Mouse (Mus musculus): ENCODE measurements around the gene Sltm.
"Not testable (repeated sequence)": the region's sequence is repeated elsewhere in the genome, so short reads cannot be mapped to it uniquely, and the experiment has no call there.

Gene Sltm

DNA sequence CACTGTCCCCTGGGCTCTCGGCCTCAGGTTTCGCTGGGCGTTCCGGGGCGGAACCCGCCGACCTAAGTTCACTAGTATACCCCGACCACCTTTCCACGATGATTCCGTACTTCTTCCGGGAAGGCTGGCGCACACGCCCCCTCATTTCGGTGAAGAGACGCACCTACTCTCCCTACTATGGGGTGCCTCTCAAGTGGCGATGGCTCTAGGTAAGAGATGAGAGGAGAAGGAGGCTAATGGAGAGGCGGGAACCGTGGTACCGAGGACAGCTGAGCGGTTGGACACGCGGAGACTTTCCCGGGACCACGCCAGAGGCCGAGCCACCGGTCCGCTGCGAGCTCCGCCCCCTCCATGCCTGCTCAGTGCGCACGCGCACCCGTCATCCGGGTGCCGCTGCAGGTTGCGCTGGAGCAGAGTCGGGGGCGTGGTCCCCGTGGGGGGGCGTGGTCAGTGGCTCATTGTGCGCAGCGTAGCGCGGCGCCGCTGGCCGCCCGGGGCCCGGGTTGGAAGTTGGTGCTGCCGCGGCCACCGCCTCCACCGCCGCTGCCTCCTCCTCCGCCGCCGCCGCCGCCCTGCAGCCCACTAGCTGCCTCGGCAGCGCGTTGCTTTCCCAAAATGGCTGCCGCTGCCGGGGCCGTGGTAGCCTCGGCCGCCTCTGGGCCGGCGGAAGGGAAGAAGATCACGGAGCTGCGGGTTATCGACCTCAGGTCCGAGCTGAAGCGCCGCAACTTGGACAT lies at the start of gene Sltm:
TSS of gene Sltm (plus strand) at position 450 of the 737 bp plus-strand sequence.
- peak; percentile 96 for DNase-seq (ENCODE audit: low spot score)

DNA sequence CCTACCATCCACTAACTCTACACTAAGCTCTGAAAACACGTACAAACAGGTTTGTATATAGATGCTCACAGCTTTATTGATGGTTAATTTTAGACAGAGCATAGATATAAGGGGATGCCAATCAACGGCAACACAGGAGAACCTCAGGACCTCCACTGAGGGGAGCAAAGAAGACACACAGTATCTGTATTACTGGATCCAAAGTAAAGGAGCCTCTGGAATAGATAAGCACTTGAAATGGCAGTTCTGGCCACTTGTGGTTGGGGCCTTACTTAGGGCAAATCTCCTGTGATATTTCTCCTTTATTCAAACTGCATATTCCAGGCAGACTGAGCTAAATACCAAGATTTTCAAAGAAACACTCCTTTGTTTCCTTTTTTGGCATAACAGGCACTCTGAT lies 49.5 kb upstream of the Sltm start:
- no peak for DNase-seq (ENCODE audit: low spot score)

DNA sequence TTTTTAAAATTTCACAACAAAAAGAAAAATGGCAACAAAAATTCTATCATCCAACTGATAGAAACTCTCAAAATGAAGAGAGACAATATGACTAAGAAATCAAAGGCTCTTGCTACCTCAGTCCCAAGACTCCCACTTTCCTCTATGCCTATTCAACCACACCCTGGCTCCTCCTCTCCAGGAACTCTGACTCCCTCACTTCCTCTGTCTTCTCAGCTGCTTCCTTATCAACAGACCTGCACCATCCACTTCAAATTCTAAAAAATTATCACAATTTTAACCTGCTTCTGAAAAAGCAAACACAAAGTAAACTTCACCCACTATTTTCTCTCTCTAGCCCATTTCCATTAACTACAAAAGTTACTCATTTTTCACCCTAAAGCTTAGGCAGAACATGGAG lies 45.6 kb upstream of the Sltm start:
- DNase-seq (ENCODE audit: low spot score) = no peak

DNA sequence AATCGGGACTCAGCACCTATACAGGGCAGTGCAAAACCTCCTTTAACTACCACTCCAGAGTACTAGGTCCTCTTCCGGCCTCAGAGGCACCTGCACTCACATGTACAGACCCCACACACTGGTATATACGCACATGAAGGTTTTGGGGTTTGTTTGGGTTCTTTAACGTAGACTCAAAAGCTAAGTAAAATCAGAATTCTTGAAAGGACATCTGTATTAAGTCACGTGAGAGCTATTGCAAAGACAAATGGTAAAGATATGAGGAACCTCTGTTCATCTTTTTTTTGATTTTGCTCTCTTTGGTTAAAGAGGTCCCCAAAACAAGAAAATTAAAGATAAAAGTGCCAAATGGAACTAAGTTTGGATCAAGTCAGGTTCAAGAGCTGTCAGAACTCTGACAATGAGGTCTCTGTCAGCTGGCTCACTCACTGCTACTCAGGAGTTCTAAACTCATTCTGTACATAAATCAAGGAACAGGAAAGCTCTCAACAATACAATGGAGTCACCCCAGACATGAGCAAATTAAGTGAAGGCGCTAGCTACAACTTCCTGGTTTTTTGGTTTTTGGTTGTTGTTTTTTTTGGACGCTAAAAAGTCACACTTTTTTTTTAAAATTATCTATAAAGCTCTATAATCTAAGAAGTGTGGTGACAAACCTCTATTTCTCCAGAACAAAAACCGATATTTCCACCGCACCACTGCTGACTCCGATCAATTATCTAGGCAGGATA lies 40.1 kb upstream of the Sltm start:
- no peak for DNase-seq (ENCODE audit: low spot score)

DNA sequence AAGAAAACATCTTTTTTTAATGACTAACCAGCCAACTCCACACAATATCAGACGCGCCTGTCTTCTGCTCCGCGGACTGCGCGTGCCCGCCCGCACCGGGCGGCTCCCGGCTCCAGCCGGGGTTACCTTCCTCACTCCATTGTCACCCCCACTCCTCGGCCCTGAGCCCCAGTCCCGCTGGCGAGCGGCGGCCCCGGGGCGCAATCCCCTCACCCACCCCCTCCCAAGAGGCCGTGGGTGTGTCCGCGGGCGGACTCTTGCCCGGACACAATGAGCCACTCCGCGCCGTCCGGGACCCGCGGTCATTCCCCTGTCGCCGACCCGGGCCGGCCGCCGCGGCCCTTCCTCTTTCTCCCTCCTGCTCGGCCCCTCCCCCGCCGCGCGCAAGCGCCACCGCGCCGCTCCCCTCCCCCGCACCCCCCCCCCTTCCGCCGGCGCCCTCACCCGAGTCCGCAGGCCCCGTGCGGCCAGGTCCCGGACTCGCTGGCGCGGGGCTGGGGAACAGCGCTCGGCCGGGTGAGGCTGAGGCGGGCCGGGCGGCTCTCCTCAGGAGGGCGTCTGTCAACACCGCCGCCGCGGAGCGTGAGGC lies 39.4 kb upstream of the Sltm start:
- DNase-seq (ENCODE audit: low spot score) = peak; percentile 18

DNA sequence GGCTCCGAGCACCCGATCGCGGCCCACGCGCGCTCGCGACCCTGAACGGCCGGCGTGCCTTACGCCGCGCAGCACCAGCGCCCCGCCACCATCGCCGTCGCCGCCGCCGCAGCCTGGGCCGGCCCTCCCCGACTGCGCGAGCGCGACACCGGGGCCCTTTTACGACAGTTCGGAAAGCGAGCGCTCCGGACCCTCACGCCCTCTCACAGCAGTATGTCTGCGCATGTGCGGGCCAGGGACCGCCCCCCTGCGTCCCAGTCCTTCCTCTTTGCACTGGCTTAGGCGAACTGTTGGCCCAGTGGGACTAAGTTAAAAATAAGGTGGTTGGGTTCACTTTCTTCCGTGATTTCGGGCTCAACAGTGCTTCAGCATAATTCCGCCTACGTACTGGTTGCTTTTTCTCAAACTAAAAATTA lies 38.9 kb upstream of the Sltm start, which contains the start of gene Rnf111:
TSS of gene Rnf111 (minus strand) at position 100 of the 416 bp plus-strand sequence.
- DNase-seq (ENCODE audit: low spot score) = peak; percentile 91

DNA sequence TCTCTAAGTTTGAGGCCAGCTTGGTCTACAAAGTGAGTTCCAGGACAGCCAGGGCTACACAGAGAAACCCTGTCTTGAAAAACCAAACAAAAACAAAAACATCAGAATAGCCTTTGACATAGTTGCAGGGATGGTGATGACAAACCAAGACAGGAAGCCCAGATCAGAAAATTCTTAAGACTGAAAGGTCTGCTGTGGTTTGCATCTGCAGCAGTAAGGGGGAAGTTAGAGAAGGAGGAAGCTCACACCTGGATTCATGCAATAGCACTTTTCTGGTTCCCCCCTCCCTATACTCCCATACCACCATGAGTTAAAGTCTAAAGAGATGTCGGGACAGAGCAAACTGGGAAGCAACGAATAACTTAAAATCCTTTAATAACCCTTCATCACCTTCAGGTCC lies 36.4 kb upstream of the Sltm start:
- no peak for DNase-seq (ENCODE audit: low spot score)

DNA sequence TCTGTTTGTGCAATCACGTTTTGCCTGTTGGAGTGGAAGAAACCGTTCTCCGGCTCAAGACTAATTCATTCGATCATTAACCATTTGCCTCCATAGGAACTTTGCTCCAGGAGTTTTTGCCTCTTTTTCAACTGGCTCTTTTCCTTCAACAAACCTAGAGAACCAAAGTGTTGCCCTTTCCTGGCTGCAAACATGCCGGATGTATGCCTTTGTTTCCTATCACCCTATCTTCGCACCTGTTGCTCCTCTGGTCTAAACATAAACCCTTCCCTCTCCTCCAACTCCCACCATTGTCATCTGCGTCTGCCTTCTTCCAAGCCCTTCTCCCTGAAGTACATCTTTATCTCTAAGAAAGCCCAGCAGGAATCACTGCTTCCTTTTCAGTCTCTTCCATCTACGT lies 35.8 kb upstream of the Sltm start:
- no peak for DNase-seq (ENCODE audit: low spot score)

DNA sequence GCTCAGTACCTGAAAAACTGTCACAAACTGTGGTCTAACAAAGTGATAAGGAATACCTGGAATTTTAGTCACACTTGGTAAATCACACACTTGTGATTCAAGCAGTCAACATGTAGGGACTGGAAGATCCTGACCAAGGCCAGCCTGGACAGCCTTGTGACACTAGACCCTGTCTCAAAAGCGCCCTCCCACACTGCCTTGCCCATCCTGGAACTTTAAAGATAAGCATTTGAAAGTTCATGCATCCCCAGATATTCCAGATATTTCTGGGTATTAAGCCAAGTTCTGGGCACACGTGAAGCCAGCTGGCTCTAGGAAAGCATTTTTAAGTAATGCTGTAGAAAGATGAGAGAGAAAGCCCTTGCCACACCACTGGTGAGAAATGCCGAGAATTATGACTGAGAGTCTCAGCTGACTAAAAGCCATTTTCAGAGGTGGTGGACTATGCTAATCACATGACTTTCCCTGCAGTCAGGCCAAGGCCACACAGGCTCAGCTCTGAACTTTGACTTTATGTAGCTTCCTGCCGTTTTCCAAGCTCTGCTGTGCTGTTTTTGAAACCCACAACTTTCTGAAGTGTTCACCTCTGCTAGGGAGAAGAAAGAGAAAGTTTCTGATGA lies 32.5 kb upstream of the Sltm start:
- DNase-seq (ENCODE audit: low spot score) = no peak

DNA sequence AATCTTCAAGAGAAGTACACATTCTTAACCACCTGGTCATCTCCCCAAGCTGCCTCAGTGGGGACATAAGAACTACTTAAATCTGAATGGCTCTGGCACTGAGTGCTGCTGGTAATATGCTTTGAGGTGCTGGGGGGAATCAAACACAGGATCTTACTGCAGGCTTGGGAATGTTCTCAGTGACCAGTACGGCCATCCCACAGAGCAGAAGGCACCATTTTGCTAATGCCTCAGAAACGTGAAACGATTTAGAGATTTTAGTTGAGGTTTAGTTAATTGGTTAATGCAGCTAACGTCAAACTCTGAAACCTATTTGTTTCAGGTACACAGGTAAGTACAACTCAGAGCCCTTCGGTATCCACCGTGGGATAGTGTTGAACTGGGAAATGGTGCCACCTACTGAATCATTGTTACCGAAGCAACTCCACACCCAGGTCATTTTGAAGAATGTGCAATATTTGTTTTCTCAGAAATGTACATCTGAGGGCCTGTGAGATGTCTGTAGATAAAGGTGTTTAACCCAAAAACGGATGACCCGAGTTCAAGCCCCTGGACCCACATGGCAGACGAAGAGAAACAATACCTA lies 31.5 kb upstream of the Sltm start:
- DNase-seq (ENCODE audit: low spot score) = no peak

DNA sequence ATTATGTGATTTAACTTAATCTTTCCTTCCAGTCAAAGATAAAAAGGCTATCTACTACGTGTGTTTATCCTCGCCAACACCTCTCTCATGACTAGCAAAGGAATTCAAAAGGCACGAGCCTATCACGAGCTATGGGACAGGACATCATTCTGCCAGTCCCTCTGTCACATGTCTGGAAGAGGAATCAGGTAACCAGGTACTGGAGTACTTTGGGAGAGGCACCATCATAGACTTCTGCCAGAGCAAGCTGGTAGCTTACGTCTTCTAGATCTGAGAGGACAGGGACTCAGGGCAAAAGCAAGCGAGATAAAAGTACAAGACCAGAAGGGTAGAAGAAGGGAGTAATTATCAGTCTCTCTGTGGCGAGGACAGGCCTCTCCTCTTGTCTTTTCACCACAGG lies 30.9 kb upstream of the Sltm start:
- no peak for DNase-seq (ENCODE audit: low spot score)

DNA sequence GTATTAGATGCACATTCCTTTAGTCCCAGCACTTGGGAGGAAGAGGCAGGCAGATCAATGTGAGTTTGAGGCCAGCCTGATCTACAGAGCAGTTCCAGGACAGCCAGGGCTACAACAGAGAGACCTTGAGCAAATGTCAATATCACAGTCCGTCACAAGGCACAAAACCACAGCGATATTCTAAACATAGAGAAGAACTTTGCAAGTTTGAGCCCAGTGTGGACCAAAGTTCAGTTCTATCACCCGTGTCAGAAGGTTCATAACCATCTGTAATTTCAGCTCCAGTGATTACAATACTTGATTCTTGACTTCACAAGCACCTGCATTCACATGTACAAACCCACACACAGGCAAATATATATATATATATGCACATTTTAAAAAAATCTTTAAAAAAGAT lies 21.9 kb upstream of the Sltm start:
- no peak for DNase-seq (ENCODE audit: low spot score)

DNA sequence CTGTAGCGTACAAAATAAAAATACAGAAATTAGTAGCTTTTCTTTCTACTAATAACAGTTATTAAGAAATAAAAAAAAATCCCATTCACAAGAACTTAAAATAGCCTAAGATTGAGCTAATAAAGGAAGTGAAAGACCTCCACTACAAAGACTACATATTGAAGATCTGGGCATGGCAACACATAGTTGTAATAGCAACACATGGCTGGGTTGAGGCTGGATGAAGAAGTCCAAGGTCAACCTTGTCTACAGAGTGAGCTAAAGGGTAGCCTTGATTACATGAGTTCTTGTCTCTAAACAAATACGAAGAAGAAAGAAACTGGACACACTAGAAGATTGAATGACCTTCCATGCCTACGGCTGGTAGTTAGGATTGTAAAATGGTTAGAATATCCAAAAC lies 18.7 kb upstream of the Sltm start:
- no peak for DNase-seq (ENCODE audit: low spot score)

DNA sequence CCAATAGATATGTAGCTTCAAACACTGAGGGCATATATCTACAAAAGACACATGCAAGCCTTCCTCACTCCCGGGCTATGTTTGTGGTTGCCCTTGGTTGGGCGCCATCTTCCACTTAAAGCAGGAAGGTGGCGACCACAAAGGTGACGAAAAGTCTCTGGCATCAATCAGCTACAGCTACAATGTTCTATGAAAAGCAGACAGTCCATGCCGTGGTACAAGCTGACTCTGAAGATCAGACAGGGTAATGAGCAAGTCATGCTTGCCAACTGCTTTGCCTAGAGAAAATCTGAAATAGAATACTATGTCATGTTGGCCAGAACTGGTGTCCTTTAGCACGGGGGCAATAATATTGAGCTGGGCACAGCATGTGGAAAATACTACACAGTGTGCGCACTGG lies 18.2 kb upstream of the Sltm start:
- DNase-seq (ENCODE audit: low spot score) = no peak

DNA sequence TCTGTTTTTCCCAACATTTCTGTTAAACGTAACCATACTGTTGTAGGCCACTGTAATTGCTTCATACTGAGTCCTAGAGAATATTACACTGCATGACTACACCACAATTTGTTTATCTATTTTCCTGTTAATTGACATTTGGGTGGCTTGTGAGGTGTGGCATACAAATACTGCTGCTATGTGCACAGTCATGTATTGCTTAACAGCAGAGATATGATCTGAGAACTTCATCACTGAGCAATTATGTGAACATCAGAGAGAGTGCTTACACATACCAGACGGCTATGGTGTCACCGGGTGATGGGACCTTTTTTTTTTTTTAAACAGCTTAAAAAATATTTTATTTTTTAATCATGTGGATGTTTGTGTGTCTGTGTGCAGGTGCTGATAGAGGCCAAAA lies 9.2 kb upstream of the Sltm start:
- no peak for DNase-seq (ENCODE audit: low spot score)

DNA sequence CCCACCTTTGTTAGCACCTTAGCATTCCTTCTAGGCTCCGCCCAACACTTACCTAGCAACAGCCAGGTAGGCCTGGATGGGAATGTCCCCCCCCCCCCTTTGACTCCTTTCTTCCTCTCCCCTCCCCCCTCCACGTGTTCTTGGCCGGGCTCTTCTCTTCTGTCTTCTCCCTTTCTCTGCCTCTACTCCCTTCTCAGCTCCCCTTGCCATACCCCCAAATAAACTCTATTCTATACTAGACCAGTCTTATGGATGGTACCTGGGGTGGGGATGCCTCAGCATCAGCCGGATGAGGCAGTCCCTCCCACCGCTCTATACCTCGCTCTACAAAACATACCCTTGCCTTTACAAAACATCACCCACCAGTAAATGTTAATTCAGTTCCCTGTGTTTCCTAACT lies 970 bp upstream of the Sltm start:
- no peak for DNase-seq (ENCODE audit: low spot score)

DNA sequence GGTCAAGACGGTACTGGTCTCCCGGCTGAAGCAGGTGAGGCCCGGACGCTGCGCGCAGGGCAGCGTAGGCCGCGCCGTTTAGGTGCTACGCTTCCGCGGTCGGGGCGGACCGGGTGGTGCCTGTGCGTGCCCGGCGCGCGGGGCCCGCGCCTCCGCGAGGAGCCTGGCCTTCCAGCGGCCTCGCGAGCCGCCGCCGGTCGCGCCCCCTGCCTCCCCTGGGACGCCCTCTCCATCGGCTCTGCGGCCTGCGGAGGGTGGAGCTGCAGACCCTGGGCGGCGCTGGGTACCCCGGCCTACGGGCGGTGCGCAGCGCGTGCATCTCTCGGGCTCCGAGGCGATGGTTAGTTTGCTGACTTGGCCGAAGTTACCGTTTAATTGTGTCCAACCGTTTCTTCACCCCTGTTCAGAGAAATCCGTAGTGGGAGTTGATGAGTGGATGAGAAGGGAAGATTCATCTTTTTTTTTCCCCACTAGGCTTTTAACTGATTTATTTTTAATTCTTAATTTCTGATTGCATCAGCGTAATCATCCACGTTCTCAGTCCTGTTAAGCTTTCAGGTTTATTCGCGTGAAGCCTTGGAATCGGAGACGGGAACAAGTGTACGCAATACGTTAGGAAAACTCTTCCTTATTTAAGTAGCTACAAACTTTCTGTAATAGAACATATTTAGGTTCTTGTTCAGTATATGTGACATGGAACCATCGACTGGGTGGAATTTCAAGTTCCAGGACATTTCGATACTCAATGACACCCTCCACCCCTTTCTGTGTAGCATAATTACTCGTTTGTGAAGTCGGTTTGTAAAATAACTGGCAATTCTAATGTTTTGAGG lies 710 bp downstream of the Sltm start:
- no peak for DNase-seq (ENCODE audit: low spot score)

DNA sequence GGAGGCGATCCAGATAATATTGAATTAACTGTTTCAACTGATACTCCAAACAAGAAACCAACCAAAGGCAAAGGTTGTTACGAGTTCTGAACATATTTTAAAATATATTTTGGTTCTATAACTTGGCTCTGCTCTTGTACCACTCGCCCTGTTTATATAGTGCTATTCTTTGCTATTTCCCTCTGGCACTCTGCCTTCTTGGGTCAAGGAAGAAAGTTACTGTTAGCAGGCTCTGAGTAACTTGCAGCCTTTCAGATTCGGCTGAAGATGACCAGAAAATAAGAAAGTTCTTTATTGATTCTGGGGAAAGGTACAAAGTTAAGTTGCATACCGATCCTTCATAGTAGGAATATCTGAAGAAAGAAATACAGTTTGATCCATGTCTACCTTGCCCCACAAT lies 1.4 kb downstream of the Sltm start:
- DNase-seq (ENCODE audit: low spot score) = no peak

DNA sequence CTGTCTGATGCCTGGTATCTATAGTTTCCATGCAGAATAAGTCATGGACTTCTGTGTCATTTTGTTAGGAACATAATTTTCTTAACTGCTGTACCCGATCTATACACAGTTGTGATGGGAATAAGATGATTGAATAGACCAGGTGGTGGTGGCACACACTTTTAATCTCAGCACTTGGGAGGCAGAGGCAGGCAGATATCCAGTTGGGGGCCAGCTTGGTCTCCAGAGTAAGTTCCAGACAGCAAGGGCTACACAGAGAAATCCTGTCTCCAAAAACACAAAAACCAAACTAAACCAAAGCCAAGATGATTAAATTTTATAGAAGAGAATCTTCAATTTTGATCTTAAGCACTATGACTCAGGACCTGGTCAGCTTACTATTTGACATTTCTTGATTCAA lies 2.3 kb downstream of the Sltm start:
- no peak for DNase-seq (ENCODE audit: low spot score)

DNA sequence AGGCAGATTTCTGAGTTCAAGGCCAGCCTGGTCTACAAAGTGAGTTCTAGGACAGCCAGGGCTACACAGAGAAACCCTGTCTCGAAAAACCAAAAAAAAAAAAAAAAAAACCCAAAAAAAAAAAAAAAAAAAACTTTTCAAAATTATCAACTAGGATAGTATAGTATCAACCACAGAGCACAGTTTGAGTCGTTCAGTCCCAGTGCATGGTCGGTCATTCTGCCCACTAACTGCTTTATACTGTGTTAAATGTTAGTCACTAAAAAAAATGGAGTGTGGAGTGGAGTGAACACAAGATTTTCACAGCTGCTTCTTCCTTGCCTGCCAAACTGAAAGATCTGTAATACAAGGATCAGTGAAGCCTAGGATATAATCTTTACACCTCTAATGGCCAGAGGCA lies 4.0 kb downstream of the Sltm start:
- not testable (repeated sequence) for DNase-seq (ENCODE audit: low spot score)

DNA sequence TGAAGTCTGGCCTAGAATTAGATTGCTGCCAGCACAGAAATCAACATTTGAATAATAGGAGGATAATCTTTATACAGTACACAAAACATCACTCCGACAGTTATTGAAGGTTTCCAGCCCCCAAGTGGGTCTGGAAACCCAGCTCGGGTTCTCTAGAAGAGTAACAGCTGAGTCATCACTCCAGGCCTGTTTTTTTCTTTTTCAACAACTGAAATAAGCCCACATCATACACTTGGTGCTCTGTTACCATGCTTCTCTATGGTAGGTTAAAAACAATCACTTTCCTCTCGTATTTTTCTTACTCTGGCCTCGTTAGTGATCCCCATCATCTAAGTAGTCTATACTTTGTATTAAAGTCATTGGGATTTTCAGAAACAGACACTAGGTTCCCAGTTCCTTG lies 5.8 kb downstream of the Sltm start:
- DNase-seq (ENCODE audit: low spot score) = no peak

DNA sequence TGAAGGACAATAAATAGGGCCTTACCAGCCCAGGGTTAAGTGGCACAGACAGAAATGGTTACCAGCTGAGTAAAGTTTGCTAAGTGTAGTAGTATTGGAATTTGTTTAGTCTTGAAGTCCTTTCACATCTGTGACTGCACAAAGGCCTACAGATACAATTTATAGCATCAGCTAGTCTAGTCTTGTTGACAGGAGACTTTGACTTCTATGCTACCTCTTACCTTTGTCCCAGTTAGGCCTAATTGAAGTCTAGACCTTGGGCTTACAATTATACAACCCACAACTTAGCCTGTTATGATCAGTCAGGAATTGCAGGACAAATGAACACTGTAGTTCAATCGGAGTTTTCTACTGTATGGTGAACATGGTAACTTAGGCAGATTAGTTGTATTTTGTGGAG lies 9.0 kb downstream of the Sltm start:
- DNase-seq (ENCODE audit: low spot score) = no peak

Data from left cerebral cortex, adult 11 months (tissue).